Mouse (Mus musculus): ENCODE results near the gene Cobll1. TPM values are rescaled to one million over a fixed set of nuclear protein-coding genes. Genes with fewer than 3 reads are reported as not detected.
"Not testable (repeated sequence)": the region's sequence is repeated elsewhere in the genome, so short reads cannot be mapped to it uniquely, and the experiment has no call there.

Cobll1 gene
- polyA plus RNA-seq, 1 experiment from 2014 or later = 17.1 TPM

DNA sequence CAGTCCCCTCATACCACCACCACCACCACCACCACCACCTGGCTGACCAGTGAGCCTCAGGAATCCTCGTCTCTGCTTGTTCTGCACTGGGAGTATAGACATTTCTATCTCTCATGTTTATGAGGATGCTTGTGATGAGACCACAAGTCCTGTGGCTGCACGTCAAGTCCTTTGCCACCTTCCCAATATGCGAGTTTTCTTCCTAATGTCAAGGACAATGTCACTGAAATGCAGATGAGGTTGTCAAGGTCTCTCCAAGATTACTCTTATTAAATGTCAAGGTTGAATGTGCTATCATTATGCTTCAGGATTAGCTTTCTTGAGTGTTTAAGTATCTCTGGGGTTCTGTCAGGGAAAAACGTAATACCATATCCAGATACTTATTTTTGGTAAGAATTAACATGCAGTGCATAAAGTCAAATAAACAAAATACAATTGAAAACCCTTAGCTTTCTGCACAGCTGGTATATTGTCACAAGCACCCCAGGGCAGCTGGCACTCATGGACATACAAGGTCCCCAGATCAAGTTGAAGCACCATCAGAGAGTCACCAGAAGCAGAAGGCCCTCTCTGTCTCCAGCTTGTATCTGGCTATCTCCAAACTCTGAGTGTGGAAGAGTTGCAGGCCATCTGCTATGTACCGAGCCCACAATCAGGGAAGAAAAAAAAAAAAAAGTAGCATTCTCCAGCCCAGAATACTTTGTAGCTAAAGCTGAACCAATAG lies 27.5 kb upstream of the Cobll1 start:
- H3K4me1 ChIP-seq (ENCODE audit: control insufficient read depth, insufficient read depth, low read length) = no peaks in the 10 kb centered on the region
- H3K36me3 ChIP-seq (ENCODE audit: control insufficient read depth, insufficient read depth, low read length) = no peaks in the 10 kb centered on the region
- no peak overlapping the region for H3K4me2 ChIP-seq (ENCODE audit: low read depth, low read length)
- H3K9ac ChIP-seq (ENCODE audit: low read length) = no peak overlapping the region
- H3K4me3 ChIP-seq (replicated peaks; ENCODE audit: low read length) = no peak overlapping the region
- no peak for ATAC-seq (ENCODE audit: insufficient read depth, low FRiP score)
- H3K27ac ChIP-seq (ENCODE audit: low read length) = no peak overlapping the region
- no peaks in the 10 kb centered on the region for H3K27me3 ChIP-seq (ENCODE audit: control insufficient read depth, insufficient read depth, low read length)
- no peaks in the 10 kb centered on the region for H3K9me3 ChIP-seq (replicated peaks; ENCODE audit: control insufficient read depth, low read length)
- 69% methylated on average over 5 of the region's 5 CpGs for WGBS

DNA sequence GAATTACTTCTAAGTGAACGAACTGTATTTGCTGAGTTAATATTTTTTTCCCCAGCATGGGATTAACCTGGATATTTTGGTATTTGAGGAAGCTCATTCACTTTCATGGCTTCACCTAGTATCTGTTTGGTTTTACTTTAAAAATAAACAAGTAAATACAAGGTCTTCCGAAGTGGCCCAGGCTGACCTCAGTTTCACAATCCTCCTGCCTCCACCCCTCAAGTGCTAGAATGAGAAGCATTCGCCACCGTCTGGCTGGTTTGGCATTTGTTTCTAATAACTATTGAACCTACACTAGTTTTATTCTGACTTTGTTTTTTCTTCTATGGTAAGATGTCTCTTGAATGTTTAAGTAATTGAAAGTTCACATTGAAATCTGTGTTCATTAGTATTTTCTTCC lies 23.0 kb upstream of the Cobll1 start:
- 60% methylated on average over 4 of the region's 4 CpGs for WGBS

DNA sequence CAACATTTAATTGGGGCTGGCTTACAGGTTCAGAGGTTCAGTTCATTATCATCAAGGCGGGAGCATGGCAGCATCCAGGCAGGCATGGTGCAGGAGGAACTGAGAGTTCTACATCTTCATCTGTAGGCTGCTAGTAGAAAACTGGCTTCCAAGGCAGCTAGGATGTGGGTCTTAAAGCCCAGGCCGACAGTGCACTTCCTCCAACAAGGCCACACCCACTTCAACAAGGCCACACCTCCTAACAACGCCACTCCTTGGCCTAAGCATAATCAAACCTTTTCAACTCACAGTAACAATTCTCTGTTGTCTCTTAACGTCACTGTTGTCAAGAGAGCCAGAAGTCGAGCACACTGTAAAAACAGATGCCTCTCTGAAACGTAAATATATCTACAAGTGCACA lies 21.6 kb upstream of the Cobll1 start:
- H3K4me3 ChIP-seq (replicated peaks; ENCODE audit: low read length); H3K9ac ChIP-seq (ENCODE audit: low read length); H3K36me3 ChIP-seq (ENCODE audit: control insufficient read depth, insufficient read depth, low read length); H3K4me1 ChIP-seq (ENCODE audit: control insufficient read depth, insufficient read depth, low read length); H3K27ac ChIP-seq (ENCODE audit: low read length); H3K4me2 ChIP-seq (ENCODE audit: low read depth, low read length); H3K27me3 ChIP-seq (ENCODE audit: control insufficient read depth, insufficient read depth, low read length); H3K9me3 ChIP-seq (replicated peaks; ENCODE audit: control insufficient read depth, low read length); ATAC-seq (ENCODE audit: insufficient read depth, low FRiP score): not testable (repeated sequence)
- WGBS = 51% methylated on average over 6 of the region's 6 CpGs

More for the DNA sequence above, 23.0 kb upstream of the Cobll1 start:
- no peaks in the 10 kb centered on the region for H3K9me3 ChIP-seq (replicated peaks; ENCODE audit: control insufficient read depth, low read length)
- H3K9ac ChIP-seq (ENCODE audit: low read length) = no peak overlapping the region
- H3K4me1 ChIP-seq (ENCODE audit: control insufficient read depth, insufficient read depth, low read length) = no peaks in the 10 kb centered on the region
- no peak overlapping the region for H3K27ac ChIP-seq (ENCODE audit: low read length)
- H3K4me3 ChIP-seq (replicated peaks; ENCODE audit: low read length) = no peak overlapping the region
- H3K36me3 ChIP-seq (ENCODE audit: control insufficient read depth, insufficient read depth, low read length) = no peaks in the 10 kb centered on the region
- H3K27me3 ChIP-seq (ENCODE audit: control insufficient read depth, insufficient read depth, low read length) = no peaks in the 10 kb centered on the region
- no peak for ATAC-seq (ENCODE audit: insufficient read depth, low FRiP score)
- H3K4me2 ChIP-seq (ENCODE audit: low read depth, low read length) = no peak overlapping the region

DNA sequence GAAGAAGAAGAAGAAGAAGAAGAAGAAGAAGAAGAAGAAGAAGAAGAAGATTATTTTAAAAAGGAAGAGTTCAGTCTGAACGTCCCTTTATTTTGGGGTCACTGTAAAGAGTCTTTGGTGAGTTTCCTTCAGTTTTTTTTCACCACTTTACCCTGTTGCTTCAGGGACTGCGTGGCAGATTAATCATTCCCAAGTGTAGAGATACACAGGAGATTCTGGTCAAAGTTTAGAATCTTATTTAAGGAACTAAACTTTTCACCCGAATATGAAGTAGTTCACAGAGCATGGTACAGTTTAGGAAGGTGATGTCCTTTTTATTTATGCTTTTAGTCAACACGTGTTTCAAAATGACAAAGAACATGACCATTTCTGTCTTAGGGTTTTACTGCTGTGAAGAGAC lies 21.2 kb upstream of the Cobll1 start:
- ATAC-seq (ENCODE audit: insufficient read depth, low FRiP score) = no peak
- Histone ChIP-seq H3K9ac (ENCODE audit: low read length) (no peak overlapping the region), H3K27ac (ENCODE audit: low read length) (no peak overlapping the region), H3K9me3 (replicated peaks; ENCODE audit: control insufficient read depth, low read length) (no peaks in the 10 kb centered on the region), H3K4me3 (replicated peaks; ENCODE audit: low read length) (no peak overlapping the region), H3K36me3 (ENCODE audit: control insufficient read depth, insufficient read depth, low read length) (no peaks in the 10 kb centered on the region), H3K4me2 (ENCODE audit: low read depth, low read length) (no peak overlapping the region), H3K4me1 (ENCODE audit: control insufficient read depth, insufficient read depth, low read length) (no peaks in the 10 kb centered on the region), H3K27me3 (ENCODE audit: control insufficient read depth, insufficient read depth, low read length) (no peaks in the 10 kb centered on the region)
- WGBS = 79% methylated on average over 4 of the region's 4 CpGs

DNA sequence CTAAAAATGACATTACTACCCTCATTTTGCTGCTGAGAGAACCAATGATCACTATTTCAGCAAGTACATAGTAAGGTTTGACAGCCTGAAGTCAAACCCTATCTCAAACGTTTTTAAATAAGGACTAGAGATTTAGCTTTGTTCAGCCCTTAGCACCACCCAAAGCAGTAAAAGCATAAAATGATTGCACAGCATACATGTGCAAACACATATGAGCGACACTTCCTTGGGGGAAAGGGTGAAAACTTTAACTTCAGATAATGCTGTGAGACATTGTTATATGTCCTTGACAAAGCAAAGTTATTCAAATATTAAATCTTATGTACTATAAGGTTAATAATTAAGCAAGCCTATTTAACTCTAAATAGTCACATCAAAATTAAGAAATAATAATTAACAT lies 18.2 kb upstream of the Cobll1 start:
- H3K27ac ChIP-seq (ENCODE audit: low read length) = peak overlapping the region; percentile 48; the same call in 1 of the 2 replicates
- H3K4me2 ChIP-seq (ENCODE audit: low read depth, low read length) = no peak overlapping the region
- 48% methylated on average over 2 of the region's 2 CpGs for WGBS
- H3K36me3 ChIP-seq (ENCODE audit: control insufficient read depth, insufficient read depth, low read length) = no peaks in the 10 kb centered on the region
- no peak overlapping the region for H3K9ac ChIP-seq (ENCODE audit: low read length)
- H3K9me3 ChIP-seq (replicated peaks; ENCODE audit: control insufficient read depth, low read length) = no peaks in the 10 kb centered on the region
- no peaks in the 10 kb centered on the region for H3K27me3 ChIP-seq (ENCODE audit: control insufficient read depth, insufficient read depth, low read length)
- peaks cover 3% of the 10 kb centered on the region; the same call in 1 of the 2 replicates for H3K4me1 ChIP-seq (ENCODE audit: control insufficient read depth, insufficient read depth, low read length)
- no peak overlapping the region for H3K4me3 ChIP-seq (replicated peaks; ENCODE audit: low read length)
- ATAC-seq (ENCODE audit: insufficient read depth, low FRiP score) = peak; percentile 82

DNA sequence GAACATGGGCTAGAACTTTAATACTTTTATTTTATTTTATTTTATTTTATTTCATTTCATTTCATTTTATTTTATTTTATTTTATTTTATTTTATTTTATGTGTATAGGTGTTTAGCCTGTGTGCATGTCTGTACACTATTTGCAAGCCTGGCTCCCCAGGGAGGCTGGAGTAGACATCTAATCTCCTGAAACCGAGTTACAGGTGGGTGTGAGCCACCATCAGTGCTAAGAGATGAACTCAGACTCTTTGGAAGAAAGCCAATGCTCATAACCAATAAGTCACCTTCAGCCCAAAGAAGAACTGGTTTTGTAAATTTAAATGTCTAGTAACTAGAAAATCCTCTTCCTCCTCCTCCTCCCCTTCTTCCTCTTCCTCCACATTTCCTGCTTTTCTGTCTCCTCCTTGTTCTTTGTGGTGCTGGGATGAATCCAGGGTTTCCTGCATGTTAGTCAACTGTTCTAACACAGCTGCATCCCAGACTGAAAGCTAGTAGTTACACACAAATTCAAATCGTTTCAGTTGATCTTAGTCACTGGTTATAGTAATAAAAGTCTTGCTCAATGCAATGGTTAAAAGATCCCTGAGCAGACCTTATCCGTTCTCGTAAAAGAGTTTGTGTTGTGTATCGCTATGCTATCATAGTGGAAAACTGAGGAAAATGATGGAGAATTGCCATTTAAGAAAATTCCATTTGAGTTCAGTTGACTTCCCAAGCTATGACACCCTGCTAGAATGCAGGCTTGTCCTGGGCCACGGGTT lies 17.5 kb upstream of the Cobll1 start:
- Histone ChIP-seq H3K4me2 (ENCODE audit: low read depth, low read length) (0 out of 2 replicates have a peak overlapping the region, but pooled peaks have one; percentile 2), H3K9ac (ENCODE audit: low read length) (no peak overlapping the region)
- ATAC-seq (ENCODE audit: insufficient read depth, low FRiP score) = no peak; the same call in 1 of the 2 replicates

DNA sequence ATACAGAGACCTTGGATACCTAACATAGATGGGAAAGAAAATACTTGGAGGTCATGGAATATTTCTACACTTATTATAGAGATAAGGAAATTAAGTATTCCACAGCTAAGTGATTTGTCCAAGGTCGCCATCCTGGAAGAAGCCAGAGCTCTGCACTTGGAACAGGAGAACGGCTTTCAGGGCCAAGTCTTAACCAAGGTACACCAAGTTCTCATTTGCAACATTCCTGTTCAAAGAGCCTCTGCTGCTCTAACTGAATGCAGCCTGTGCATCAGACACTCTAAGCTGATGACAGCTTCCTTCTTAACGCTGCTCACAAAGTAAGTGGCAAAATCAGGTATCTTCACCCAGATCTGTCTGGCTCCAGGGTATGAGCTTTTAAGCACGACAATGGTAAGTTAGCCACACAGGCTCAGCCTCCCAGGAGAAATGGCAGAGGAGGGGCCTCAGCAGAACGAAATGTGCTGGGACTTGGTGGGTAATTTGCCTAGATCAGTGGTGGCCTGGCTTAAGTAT lies 11.4 kb upstream of the Cobll1 start:
- Histone ChIP-seq H3K27ac (ENCODE audit: low read length) (no peak overlapping the region), H3K9me3 (replicated peaks; ENCODE audit: control insufficient read depth, low read length) (no peaks in the 10 kb centered on the region), H3K4me2 (ENCODE audit: low read depth, low read length) (no peak overlapping the region), H3K4me1 (ENCODE audit: control insufficient read depth, insufficient read depth, low read length) (peaks cover 3% of the 10 kb centered on the region; the same call in 1 of the 2 replicates), H3K36me3 (ENCODE audit: control insufficient read depth, insufficient read depth, low read length) (no peaks in the 10 kb centered on the region), H3K4me3 (replicated peaks; ENCODE audit: low read length) (no peak overlapping the region), H3K27me3 (ENCODE audit: control insufficient read depth, insufficient read depth, low read length) (no peaks in the 10 kb centered on the region), H3K9ac (ENCODE audit: low read length) (no peak overlapping the region)
- 59% methylated on average over 5 of the region's 5 CpGs for WGBS
- no peak for ATAC-seq (ENCODE audit: insufficient read depth, low FRiP score)

More for the DNA sequence above, 17.5 kb upstream of the Cobll1 start:
- Histone ChIP-seq H3K9me3 (replicated peaks; ENCODE audit: control insufficient read depth, low read length) (no peaks in the 10 kb centered on the region), H3K36me3 (ENCODE audit: control insufficient read depth, insufficient read depth, low read length) (no peaks in the 10 kb centered on the region), H3K27ac (ENCODE audit: low read length) (peak overlapping the region; percentile 48), H3K4me1 (ENCODE audit: control insufficient read depth, insufficient read depth, low read length) (peaks cover 3% of the 10 kb centered on the region; the same call in 1 of the 2 replicates), H3K4me3 (replicated peaks; ENCODE audit: low read length) (no peak overlapping the region), H3K27me3 (ENCODE audit: control insufficient read depth, insufficient read depth, low read length) (no peaks in the 10 kb centered on the region)
- WGBS = 60% methylated on average over 6 of the region's 6 CpGs

DNA sequence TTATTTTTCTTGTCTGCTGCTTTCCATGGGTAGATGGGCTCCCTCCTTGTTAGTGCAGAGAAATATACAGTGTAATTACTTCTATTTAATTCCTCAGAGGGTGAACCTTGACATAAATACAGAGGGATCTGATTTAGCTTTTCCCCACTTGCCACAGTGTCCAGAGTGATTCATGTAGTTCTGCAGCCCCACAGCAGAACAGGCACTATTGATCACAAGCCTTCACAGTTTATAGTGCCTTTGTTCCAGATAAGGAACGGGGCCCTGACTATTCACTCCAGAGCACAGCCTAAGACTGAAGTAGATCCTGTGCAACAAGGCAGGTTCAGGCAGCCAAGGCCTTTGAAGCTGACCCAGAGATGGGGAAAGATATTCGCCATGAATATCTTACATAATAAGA lies 10.4 kb upstream of the Cobll1 start:
- Histone ChIP-seq H3K27ac (ENCODE audit: low read length) (no peak overlapping the region), H3K4me3 (replicated peaks; ENCODE audit: low read length) (no peak overlapping the region), H3K27me3 (ENCODE audit: control insufficient read depth, insufficient read depth, low read length) (no peaks in the 10 kb centered on the region), H3K9ac (ENCODE audit: low read length) (no peak overlapping the region), H3K9me3 (replicated peaks; ENCODE audit: control insufficient read depth, low read length) (no peaks in the 10 kb centered on the region), H3K4me1 (ENCODE audit: control insufficient read depth, insufficient read depth, low read length) (no peaks in the 10 kb centered on the region), H3K4me2 (ENCODE audit: low read depth, low read length) (no peak overlapping the region), H3K36me3 (ENCODE audit: control insufficient read depth, insufficient read depth, low read length) (no peaks in the 10 kb centered on the region)
- WGBS = 42% methylated on average over 2 of the region's 2 CpGs
- no peak for ATAC-seq (ENCODE audit: insufficient read depth, low FRiP score)

DNA sequence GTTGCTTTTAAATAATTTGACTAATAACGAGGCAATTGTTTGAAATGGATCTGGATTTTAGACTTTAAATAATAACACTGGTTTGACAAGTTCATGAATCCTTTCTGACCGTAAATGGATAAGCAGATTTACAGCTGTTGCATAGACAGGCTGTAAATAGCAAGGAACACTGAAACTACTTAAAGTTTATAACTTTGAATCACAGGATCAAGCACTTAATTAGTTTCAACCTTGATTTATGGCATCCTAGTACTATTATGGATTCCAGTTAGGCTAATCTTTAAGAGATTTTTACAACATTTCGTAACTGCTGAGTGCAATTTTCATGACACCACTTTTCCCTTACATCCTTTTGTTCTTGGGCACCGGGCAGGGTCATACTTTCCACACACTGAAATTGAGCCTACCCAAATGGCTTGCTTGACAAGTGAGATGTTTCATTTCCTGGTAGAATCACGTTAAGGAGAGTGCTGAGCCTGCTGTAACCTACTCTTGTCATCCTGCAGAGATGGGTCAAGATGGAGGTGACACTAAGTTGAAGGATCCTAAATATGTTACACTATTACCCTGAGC lies 1.1 kb upstream of the Cobll1 start:
- Histone ChIP-seq H3K4me1 (ENCODE audit: control insufficient read depth, insufficient read depth, low read length) (peaks cover 10% of the 10 kb centered on the region; the same call in 1 of the 2 replicates), H3K4me3 (replicated peaks; ENCODE audit: low read length) (no peak overlapping the region), H3K27ac (ENCODE audit: low read length) (no peak overlapping the region), H3K4me2 (ENCODE audit: low read depth, low read length) (0 out of 2 replicates have a peak overlapping the region, but pooled peaks have one; percentile 86), H3K9ac (ENCODE audit: low read length) (no peak overlapping the region), H3K9me3 (replicated peaks; ENCODE audit: control insufficient read depth, low read length) (no peaks in the 10 kb centered on the region), H3K36me3 (ENCODE audit: control insufficient read depth, insufficient read depth, low read length) (no peaks in the 10 kb centered on the region), H3K27me3 (ENCODE audit: control insufficient read depth, insufficient read depth, low read length) (no peaks in the 10 kb centered on the region)
- 46% methylated on average over 5 of the region's 5 CpGs for WGBS
- ATAC-seq (ENCODE audit: insufficient read depth, low FRiP score) = no peak
